Mouse (Mus musculus): ENCODE measurements at regions not wholly inside any gene's neighbourhood (a gene's known extent, or its start where the extent isn't known, plus 50 kb on each side); places are given as distances from the start of the nearest gene placed in this dataset.

DNA sequence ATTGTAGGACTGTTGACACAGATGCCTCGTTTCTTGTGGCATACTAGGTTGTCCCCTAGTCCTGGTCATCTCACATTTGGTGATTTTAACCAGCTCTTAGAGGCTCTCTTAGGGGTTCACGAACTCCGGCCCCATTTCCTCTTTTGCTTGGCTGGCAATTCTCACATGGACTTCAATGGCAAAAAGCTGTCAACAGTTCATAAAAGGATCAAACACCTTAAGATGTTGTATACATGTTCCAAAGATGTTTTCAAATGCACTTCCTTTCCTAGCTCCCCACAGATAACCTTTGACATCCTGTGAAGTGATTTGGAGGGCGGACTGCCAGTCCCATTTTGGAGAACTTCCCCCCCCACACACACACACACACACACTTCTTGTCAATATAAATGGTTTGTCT is 153.7 kb upstream of the Rpl34 start:
- DNase-seq, result no peak

DNA sequence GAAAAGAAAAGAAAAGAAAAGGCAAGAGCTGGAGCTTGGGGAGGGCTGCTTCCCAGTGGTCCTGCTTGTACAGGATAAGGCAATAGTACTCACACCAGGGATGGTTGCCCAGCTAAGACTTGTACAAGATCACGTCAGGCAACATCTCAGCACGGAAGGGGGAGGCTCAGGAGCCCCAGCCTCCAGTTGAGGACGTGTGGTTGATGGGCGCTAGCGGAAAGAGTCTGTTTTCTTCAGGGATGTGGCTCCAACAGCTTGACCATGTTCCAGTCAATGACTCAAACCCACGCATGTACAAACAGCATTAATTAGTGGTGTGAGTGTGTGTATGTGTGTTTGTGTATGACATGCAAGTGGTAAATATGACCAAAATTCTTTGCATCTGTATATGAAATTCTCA is 153.1 kb upstream of the Rpl34 start:
- no peak for DNase-seq

DNA sequence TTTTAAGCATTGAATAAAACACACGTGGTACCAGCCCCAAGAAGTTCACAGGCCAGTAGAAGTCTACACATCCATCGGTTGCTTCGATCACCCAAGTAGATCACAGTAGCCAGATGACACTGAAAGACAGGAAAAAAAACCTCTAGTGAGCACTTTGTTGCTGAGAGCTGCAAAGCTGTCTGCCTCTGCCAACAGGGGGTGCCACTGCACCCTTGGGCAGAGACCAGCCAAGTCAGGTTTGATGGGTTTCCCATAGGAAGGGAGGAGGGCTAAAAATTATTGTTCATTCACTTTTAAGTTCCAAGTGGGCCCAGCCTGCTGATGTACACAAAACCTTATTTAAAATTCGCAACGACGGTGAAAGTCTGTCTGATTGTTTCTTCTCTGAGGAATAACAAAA is 150.3 kb upstream of the Rpl34 start:
- DNase-seq, result no peak

- no peak for DNase-seq
Measured at GRCm38 (mm10) chr3:130879463-130879862, 149.3 kb upstream of the Rpl34 start.

GRCm38 (mm10) chr3:130878834-130879233 is 148.6 kb upstream of the Rpl34 start:
- DNase-seq, result no peak

GRCm38 (mm10) chr3:130877981-130878380 is 147.8 kb upstream of the Rpl34 start:
- no peak for DNase-seq

DNA sequence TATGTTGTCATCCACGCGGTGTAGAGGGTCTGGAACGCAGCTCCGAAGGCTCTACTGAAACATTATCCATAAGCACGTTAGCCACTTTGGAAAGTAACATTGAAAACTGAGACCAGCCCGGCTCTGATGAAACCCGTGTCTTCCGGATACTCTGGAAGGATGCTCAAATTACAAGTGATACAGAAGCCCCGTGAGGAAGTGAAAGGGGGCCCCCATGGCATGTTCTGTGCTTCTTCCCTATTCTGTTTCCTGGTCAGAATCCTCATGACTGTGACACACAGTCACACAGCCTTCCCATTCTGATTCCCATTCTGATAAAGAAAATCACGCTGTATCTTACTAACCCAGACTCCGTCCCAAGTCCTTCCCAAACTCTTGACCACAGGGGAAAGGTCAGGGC is 143.5 kb upstream of the Rpl34 start:
- DNase-seq, result no peak

DNA sequence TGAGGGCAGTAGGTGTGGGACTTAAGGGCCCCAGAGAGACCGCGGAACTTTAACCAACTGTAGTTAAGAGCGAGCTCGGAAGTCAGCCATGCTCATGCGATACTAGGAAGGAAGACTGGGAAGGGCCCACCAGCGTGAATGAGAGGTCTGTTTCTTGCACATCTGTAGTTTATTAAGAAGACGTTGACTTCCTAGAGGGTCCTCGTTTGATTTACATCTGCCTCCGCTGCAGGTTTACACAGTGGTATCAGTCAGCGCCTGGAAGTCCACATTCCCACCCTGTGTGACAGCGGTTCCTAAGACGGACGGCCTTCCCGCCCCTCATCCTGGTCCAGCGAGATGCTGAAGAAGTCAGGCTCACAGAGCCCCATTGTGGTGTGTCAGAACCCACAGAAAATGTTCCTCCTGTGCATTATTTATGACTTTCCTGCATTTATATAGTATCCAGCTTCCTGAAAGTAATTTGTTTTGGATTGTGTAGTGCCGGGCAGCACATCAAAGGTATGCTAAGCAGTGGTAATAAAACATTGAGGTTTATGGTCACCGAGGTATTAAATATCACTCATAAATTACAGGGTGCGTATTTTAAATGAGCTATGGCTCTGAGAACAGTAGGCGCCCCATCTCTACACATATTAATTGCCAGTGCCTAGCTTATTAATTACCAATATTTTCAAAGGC is 136.9 kb upstream of the Rpl34 start:
- DNase-seq, result no peak

DNA sequence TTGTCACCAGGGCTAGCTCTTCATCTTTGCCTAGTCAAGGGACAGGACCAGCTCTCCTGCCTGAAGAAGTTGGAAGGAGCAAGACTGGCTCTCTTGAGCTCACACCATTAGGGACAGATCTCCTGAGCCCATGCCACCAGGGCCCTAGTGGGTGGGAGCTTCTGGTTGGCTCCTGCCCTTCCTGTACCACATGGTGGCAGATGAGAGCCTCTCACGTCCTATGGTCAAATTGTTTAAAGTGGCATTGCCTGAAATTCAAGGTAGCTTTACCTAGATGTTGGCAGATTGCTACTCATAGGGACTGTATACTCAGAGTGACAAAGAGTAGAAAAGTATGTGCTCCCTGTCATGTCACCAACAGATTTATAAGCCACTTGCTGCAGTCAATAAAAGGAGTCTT is 134.6 kb upstream of the Rpl34 start:
- DNase-seq, result no peak

- no peak for DNase-seq
Measured at GRCm38 (mm10) chr3:130863376-130863775, 133.2 kb upstream of the Rpl34 start.

DNA sequence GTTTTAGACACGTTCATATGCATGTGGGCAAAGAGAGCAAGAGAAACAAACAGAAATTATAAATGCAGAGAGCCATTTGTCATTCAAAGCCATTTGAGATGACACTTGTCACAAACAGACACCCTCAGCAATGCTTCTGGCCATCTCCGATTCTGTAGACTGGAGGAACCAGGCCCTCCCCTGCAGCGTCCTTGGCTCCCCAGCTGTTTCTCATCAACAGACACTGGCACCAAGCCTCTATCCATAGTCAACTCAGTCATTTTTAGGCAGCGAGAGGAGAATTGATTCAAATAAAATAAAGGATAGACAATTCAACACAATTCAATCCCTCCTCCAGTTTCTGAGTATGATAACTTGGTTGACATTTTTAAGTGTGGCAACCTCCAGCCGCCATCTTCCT is 130.1 kb upstream of the Rpl34 start:
- DNase-seq, result no peak

DNA sequence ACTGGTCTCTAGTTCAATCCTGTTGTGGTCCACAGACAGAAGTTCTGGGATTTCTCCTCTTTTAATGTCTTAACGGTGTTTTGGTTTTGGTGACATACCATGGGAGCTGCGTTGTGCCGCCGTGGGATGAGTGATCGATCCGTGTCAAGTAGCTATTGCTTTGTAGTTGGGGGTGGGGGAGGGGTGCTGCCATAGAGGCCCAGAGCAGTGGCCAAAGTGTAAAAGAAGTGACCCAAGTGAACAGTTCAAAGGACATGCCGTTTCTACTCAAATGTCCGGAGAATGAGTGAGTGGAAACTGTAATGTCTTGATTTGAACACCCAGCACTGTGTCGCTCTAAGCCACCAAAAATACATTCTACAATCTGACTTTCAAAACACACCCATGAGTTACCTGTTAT is 123.7 kb upstream of the Rpl34 start:
- DNase-seq, result no peak

DNA sequence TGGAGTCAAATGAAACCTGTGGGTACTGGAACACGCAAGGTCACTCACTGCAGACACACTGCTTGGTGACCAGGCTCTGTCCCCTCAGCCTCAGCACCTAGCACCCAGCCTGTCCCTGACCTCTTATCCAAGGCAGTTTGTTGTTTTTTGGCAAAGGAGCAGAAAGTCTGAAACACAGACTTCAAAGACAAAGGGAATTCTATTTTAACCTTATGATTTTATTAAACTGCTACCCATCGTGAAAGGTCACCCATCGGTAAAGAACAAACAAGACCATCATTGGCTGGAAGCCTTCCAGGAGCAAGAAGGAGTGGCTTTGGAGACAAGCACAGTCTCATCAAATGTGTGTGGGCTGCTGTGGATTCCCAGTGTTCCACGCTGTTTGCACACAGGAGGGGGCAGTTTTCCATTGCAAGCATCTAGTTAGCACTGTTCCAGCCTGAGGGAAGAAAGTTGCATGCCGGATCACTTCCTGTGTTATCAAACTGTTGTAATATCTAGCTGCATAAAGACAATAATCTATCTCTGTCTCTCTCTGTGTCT is 120.6 kb upstream of the Rpl34 start:
- no peak for DNase-seq

- no peak for DNase-seq
Measured at GRCm38 (mm10) chr3:130841755-130842154, 111.6 kb upstream of the Rpl34 start.

DNA sequence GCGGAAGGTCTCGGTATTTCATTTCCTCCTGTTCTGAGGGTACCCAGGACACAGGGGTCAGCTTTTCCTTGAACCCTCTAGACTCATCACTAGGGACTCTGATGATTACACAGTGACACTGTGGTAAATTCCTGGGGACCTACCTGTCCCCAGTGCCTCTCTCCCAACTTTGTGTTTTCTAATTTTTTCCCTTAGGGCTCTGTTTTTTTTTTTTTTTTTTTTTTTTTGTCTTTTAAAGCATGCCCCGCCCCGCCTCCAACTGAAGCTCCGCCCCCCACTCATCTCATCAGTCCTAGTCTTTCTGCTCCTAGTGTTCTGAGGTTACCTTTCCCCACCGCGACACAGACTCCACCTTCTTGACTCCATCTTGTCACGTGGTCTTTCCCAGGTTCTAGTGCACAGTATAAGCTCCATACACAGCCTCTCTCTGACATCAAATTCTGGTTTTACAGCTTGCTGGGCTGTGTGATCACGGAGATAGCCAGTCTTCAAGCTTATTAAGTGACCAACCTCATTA is 109.8 kb upstream of the Rpl34 start:
- no peak for DNase-seq

- no peak for DNase-seq
Measured at GRCm38 (mm10) chr3:130838626-130839422, 108.6 kb upstream of the Rpl34 start.

DNA sequence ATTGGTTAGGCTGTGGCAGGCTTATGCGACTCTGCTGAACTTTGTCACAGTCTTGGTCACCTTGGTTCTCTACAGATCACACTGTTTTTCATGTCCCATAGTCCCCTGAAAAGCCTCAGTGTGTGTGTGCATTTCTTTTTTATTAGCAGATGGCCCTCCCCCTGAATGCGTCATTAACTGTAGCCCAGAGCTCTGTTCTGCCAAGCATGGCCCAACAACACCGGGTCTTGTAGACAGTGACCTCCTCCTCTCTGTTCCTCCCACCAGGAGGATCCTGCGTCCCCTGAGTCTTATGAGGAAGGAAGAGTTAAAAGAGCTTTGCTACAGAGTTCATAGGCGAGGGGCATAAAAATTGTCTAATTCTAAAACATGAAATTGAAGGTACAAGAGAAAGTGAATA is 103.5 kb upstream of the Rpl34 start:
- no peak for DNase-seq

DNA sequence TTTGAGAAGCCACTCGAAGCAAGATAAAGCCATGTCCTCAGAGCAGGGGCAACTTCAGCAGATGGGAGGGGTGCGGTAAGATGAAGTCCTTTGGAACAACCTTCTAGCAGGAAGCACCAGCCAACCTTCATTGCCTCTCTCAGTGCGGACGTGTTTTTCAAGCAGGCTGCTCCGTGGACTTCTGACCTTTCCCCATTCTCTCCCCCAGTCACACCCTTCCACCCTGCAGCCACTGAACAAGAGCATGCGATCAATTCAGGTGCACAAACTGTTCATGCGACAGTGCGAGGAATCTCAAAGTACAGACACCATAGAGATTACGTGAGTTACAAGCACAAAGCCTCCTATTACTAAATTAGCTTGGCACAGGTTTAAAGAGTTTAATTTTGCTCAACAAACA is 102.9 kb upstream of the Rpl34 start:
- no peak for DNase-seq

DNA sequence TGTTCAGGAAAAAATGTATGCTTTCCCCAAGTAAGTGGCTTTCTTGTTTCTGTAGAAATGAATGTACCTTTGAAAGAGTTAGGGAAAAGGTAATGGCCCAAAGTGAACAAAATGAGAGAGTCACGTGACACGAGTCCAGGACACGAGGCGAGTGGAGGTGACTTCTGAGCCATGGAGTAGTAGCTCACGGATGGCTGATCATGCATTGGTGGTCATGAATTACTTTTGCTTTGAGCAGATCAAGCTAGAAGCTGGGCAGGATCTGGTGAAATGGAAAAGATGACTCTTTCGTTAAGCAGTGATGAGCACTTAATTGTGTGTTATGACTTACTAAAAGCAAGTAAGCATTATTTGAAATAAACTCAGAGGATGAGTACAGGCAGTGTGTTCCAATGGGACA is 101.6 kb upstream of the Rpl34 start:
- DNase-seq, result no peak

DNA sequence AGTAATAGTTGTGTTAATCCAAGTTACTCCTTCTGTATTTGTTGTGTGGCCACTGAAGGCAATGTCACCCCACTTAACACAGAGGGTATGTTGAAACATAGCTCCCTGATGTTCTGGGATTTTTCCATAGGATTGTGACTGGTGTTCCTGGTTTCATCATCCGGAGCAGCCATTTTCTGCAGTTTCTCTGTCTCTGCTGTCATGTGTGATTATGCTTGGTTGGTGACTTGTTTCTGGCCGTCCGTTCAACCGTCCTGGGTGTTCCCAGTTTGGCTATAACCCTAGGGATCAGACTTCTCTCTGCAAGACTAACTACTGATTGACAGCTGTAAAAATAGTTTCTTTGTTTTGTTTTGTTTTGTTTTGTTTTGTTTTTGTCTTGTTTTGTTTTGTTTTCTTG is 98.1 kb upstream of the Rpl34 start:
- DNase-seq, result no peak

DNA sequence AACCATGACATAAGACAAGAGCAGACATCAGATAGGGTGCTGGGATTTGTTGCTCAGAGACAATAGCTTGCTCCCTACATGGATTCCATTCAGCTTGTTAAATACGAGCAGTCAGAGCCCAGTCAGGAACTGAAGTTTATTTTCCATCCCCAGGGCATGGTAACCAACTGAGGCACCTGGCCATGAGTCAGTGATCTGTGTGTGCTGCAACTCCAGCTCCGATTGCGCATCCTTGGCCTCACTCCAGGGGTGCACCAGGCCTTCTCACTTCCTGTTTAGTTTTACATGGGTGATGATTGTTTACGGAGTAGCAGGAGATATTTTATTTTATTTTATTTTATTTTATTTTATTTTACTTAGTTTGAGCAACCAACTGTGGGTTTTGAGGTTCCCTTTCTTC is 97.7 kb upstream of the Rpl34 start:
- no peak for DNase-seq

DNA sequence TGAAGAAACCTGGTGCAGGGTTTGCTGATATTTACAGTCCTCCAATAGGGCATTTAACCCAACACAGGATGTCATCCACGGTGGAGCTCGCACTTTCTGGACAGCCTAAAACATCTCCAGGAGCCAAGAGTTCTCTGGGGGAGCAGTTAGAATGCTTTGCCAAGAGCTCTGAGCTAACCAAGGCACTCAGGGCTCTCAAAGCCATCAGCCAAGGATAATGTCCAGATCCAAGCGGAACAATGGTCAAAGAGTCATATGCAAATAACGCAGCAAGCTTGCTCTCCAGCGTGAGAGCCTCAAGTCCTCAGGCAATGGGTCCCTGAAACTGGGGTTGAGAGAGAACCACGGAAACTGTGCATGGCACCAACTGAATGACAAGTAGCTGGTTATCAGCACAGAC is 96.8 kb upstream of the Rpl34 start:
- no peak for DNase-seq

- DNase-seq, result no peak
Measured at GRCm38 (mm10) chr3:130819837-130820098, 89.6 kb upstream of the Rpl34 start.
